In the genomic region with DNA sequence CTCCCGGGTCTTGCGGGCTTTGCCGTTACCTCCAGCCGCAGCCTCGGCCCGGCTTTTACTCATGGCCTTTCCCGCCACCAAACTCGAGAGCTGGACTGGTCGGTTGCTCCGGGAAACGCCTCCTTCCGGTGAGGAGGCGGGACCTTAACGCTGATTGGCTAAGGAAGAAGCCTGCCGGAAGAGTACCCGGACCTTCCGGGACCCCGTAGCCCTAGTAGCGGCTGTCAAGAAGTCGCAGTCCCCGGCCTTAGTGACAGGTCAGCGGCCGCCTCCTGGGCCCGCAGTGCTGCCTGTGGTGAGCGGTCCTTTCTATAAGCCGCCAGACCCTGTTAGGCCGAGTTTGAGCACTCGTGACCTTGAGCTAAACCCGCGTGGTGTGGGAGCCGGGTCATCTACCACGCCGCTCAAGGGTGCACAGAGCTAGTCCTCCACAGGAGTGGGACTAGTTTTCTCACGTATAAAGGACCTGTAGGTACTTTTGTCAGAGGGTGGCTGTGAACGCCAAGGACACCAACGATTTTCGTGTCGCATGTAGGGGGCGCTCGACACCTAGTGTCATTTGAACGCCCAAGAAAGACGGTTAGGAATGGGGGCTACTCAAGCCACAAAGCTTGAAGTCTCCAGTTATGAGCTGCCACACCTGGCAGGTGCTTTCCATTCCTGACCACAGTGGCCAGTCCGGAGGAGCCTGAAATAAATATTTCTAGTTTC, we compare ENCODE assay signal across 8 mouse cellular contexts. TPM values are rescaled to one million over a fixed set of nuclear protein-coding genes. Genes with fewer than 3 reads are reported as not detected.
DNase-seq lines count a peak whose midpoint lies in the region; ATAC-seq and TF ChIP-seq lines count a peak whose summit lies in the region.

A gene (minus strand): TSS at position 123 of the 711 bp plus-strand sequence.

- peak within 1 kb of the TSS; percentile 89 for H3ac ChIP-seq in C2C12 (ENCODE audit: control insufficient read depth, insufficient read length, low read depth)

- peaks cover 79% of the 10 kb centered on the region for H3K36me3 ChIP-seq in C2C12 (ENCODE audit: control insufficient read depth, insufficient read depth)
- H3K36me3 ChIP-seq in heart, embryonic 10.5 days: peaks cover 74% of the 10 kb centered on the region
- peaks cover 70% of the 10 kb centered on the region for H3K36me3 ChIP-seq in kidney, embryonic 14.5 days (ENCODE audit: control insufficient read depth, insufficient read depth, low read length)
- peaks cover 69% of the 10 kb centered on the region for H3K36me3 ChIP-seq in limb, embryonic 15.5 days
- peaks cover 61% of the 10 kb centered on the region for H3K36me3 ChIP-seq in midbrain, postnatal 0 days (ENCODE audit: insufficient read depth, low read length)

- TF ChIP-seq CTCF in C2C12 (IDR thresholded peaks at IDR 0.05; ENCODE audit: control insufficient read depth, insufficient read depth, insufficient read length): peak; percentile 31
- peak; percentile 68; the same call in 1 of the 2 replicates for TF ChIP-seq CTCF in embryonic fibroblast, embryonic 13.5 days (IDR thresholded peaks at IDR 0.05; ENCODE audit: borderline replicate concordance, insufficient read depth, low read length)
- TF ChIP-seq CTCF in midbrain, postnatal 0 days (IDR thresholded peaks at IDR 0.05): peak; percentile 83

- H3K4me1 ChIP-seq in embryonic fibroblast, embryonic 13.5 days (ENCODE audit: control insufficient read depth, insufficient read depth, low read length): no peaks in the 10 kb centered on the region; the same call in 1 of the 2 replicates
- peaks cover 21% of the 10 kb centered on the region for H3K4me1 ChIP-seq in heart, embryonic 10.5 days
- H3K4me1 ChIP-seq in kidney, embryonic 14.5 days (ENCODE audit: control insufficient read depth, insufficient read depth, low read length): peaks cover 10% of the 10 kb centered on the region; the same call in 1 of the 2 replicates
- H3K4me1 ChIP-seq in limb, embryonic 15.5 days: peaks cover 13% of the 10 kb centered on the region; the same call in 1 of the 2 replicates
- no peaks in the 10 kb centered on the region for H3K4me1 ChIP-seq in midbrain, postnatal 0 days (ENCODE audit: insufficient read depth, low read length)

- peak within 1 kb of the TSS; percentile 89 for H3K4me2 ChIP-seq in kidney, embryonic 14.5 days (replicated peaks; ENCODE audit: low read depth, low read length)
- peak within 1 kb of the TSS; percentile 88 for H3K4me2 ChIP-seq in limb, embryonic 15.5 days
- H3K4me2 ChIP-seq in midbrain, postnatal 0 days (ENCODE audit: low read depth, low read length, poor library complexity, severe bottlenecking): peak within 1 kb of the TSS; percentile 94

- H3K27ac ChIP-seq in embryonic fibroblast, embryonic 13.5 days (ENCODE audit: insufficient read depth, low read length): peak within 1 kb of the TSS; percentile 60
- H3K27ac ChIP-seq in heart, embryonic 10.5 days: peak within 1 kb of the TSS; percentile 94
- H3K27ac ChIP-seq in kidney, embryonic 14.5 days (ENCODE audit: low read depth, low read length): peak within 1 kb of the TSS; percentile 73
- H3K27ac ChIP-seq in limb, embryonic 15.5 days: peak within 1 kb of the TSS; percentile 91
- peak within 1 kb of the TSS; percentile 77 for H3K27ac ChIP-seq in midbrain, postnatal 0 days (ENCODE audit: low read depth, low read length)

- peak; percentile 58 for TF ChIP-seq POLR2A in embryonic fibroblast, embryonic 13.5 days (IDR thresholded peaks at IDR 0.05; ENCODE audit: low read depth, low read length)

- DNase-seq in brain, adult 2 months (ENCODE audit: low read depth, low spot score): peak; percentile 98
- DNase-seq in heart, embryonic 10.5 days (ENCODE audit: low spot score): peak; percentile 98
- peak; percentile 97 for DNase-seq in midbrain, postnatal 0 days (ENCODE audit: low spot score)
- peak; percentile 93 to 97 for DNase-seq in spleen, postnatal 10 days (ENCODE audit: low spot score in 2 of 2)

- peak within 1 kb of the TSS; percentile 81 for H3K9ac ChIP-seq in kidney, embryonic 14.5 days (ENCODE audit: low read depth, low read length)
- peak within 1 kb of the TSS; percentile 63 for H3K9ac ChIP-seq in limb, embryonic 15.5 days
- peak within 1 kb of the TSS; percentile 54 for H3K9ac ChIP-seq in midbrain, postnatal 0 days (replicated peaks; ENCODE audit: low read length, poor library complexity, severe bottlenecking)

- under 1% methylated on average over 43 of the region's 43 CpGs for WGBS in heart, embryonic 10.5 days
- WGBS in kidney, embryonic 14.5 days: under 1% methylated on average over 43 of the region's 43 CpGs
- under 1% methylated on average over 43 of the region's 43 CpGs for WGBS in limb, embryonic 15.5 days
- under 1% methylated on average over 42 of the region's 43 CpGs for WGBS in midbrain, postnatal 0 days

- H3K79me2 ChIP-seq in C2C12 (ENCODE audit: control insufficient read depth, insufficient read depth): peaks cover 24% of the 10 kb centered on the region

- H3K9me3 ChIP-seq in heart, embryonic 10.5 days: no peaks in the 10 kb centered on the region
- no peaks in the 10 kb centered on the region for H3K9me3 ChIP-seq in kidney, embryonic 14.5 days (ENCODE audit: control insufficient read depth, low read length)
- H3K9me3 ChIP-seq in limb, embryonic 15.5 days: no peaks in the 10 kb centered on the region
- H3K9me3 ChIP-seq in midbrain, postnatal 0 days (ENCODE audit: low read length): no peaks in the 10 kb centered on the region

- H3K4me3 ChIP-seq in C2C12 (ENCODE audit: insufficient read depth, poor library complexity, severe bottlenecking): peak within 1 kb of the TSS; percentile 59
- H3K4me3 ChIP-seq in embryonic fibroblast, embryonic 13.5 days (ENCODE audit: insufficient read depth, low read length): peak within 1 kb of the TSS; percentile 66
- H3K4me3 ChIP-seq in heart, embryonic 10.5 days: peak within 1 kb of the TSS; percentile 83
- H3K4me3 ChIP-seq in kidney, embryonic 14.5 days (ENCODE audit: low read length): peak within 1 kb of the TSS; percentile 50
- peak within 1 kb of the TSS; percentile 86 for H3K4me3 ChIP-seq in limb, embryonic 15.5 days
- H3K4me3 ChIP-seq in midbrain, postnatal 0 days (ENCODE audit: low read depth, low read length): peak within 1 kb of the TSS; percentile 58

- peak; percentile 96 for ATAC-seq in kidney, embryonic 14.5 days (ENCODE audit: low FRiP score, low TSS enrichment)
- peak; percentile 93 for ATAC-seq in limb, embryonic 15.5 days (ENCODE audit: insufficient number of reproducible peaks, low FRiP score, low TSS enrichment, low read depth)
- peak; percentile 95 for ATAC-seq in midbrain, postnatal 0 days (ENCODE audit: low FRiP score)

- H3K27me3 ChIP-seq in C2C12 (ENCODE audit: control insufficient read depth, insufficient read depth, insufficient read length): no peaks in the 10 kb centered on the region
- H3K27me3 ChIP-seq in heart, embryonic 10.5 days (ENCODE audit: insufficient read depth, poor library complexity, severe bottlenecking): no peaks in the 10 kb centered on the region
- no peaks in the 10 kb centered on the region for H3K27me3 ChIP-seq in kidney, embryonic 14.5 days (ENCODE audit: control insufficient read depth, insufficient read depth, low read length)
- H3K27me3 ChIP-seq in limb, embryonic 15.5 days: no peaks in the 10 kb centered on the region
- no peaks in the 10 kb centered on the region for H3K27me3 ChIP-seq in midbrain, postnatal 0 days (ENCODE audit: insufficient read depth, low read length)

- H3K79me3 ChIP-seq in C2C12 (ENCODE audit: low read depth): peaks cover 5% of the 10 kb centered on the region

TF ChIP-seq in C2C12, 6 proteins besides CTCF, POLR2A, EP300 and RAD21:
- TF ChIP-seq MYOG (IDR thresholded peaks at IDR 0.05; ENCODE audit: control insufficient read depth, extremely low read depth, insufficient read length) (no peak), MAX (IDR thresholded peaks at IDR 0.05) (peak; percentile 93), CEBPB (IDR thresholded peaks at IDR 0.05; ENCODE audit: low read depth) (no peak), MYOD1 (IDR thresholded peaks at IDR 0.05; ENCODE audit: control insufficient read depth, insufficient read length, low read depth) (no peak), FOSL1 (IDR thresholded peaks at IDR 0.05; ENCODE audit: insufficient read depth, low read length, poor library complexity, severe bottlenecking) (no peak), USF1 (IDR thresholded peaks at IDR 0.05; ENCODE audit: low read depth) (no peak)

RNA-seq across cellular contexts. Expression of the gene that starts here (rescaled TPM):
- polyA plus RNA-seq in C2C12 (2012; fragmentation: generic; extraction: Trizol): 24.0 TPM
- 10.3 and 12.9 TPM in 2 replicates for polyA plus RNA-seq in embryonic fibroblast, embryonic 13.5 days (2011; ENCODE audit: insufficient read length, low read depth, missing spikeins)
- 29.6 and 40.8 TPM in 2 replicates for polyA plus RNA-seq in heart, embryonic 10.5 days (2016; fragmentation: Nextera tagmentation; extraction: Ambion mirVana)
- polyA plus RNA-seq in kidney, embryonic 14.5 days (2014; fragmentation: Nextera tagmentation; extraction: Ambion mirVana): 52.0 and 61.8 TPM in 2 replicates
- 27.4 and 28.0 TPM in 2 replicates for polyA plus RNA-seq in limb, embryonic 15.5 days (2015; fragmentation: Nextera tagmentation; extraction: Ambion mirVana)
- total RNA-seq in midbrain, postnatal 0 days (2014; rRNA removed): 5.3 and 6.9 TPM in 2 replicates
- polyA plus RNA-seq in midbrain, postnatal 0 days (2015; fragmentation: Nextera tagmentation; extraction: Ambion mirVana): 8.9 and 10.3 TPM in 2 replicates

Comparison
In these comparisons a context has a peak if more than half of its experiments do, and no peak if none do; other contexts are left out.
1. Peak in every context shown above with its lines: DNase-seq, ATAC-seq, H3K4me3 ChIP-seq and H3K27ac ChIP-seq.
2. CTCF ChIP-seq: peak in every context shown above with its lines; median percentile 83 in midbrain, postnatal 0 days; 68 in embryonic fibroblast, embryonic 13.5 days; 31 in C2C12.